Mouse (Mus musculus) brain, embryonic 14.5 days (tissue): ENCODE results near the gene Pgm5. TPM values are rescaled to one million over a fixed set of nuclear protein-coding genes. Genes with fewer than 3 reads are reported as not detected.
"Not testable (repeated sequence)": the region's sequence is repeated elsewhere in the genome, so short reads cannot be mapped to it uniquely, and the experiment has no call there.

Experiments used
- DNase-seq: peaks from one replicate; pipeline ENCODE4 v3.0.0-alpha.2; 2011; ENCODE audit warnings: low read depth
- CTCF ChIP-seq: fragments of 200-500 bp; IDR thresholded peaks from 2 replicates; pipeline ENCODE4 v1.5.1; 2012; ENCODE audit warnings: inconsistent platforms, mild to moderate bottlenecking, moderate library complexity, borderline replicate concordance; ENCODE audit not compliant: insufficient read depth, insufficient read length; ENCODE audit errors: extremely low read depth
- POLR2A ChIP-seq: fragments of 200-500 bp; IDR thresholded peaks from 2 replicates; pipeline ENCODE4 v1.6.1; 2012; ENCODE audit warnings: mild to moderate bottlenecking, inconsistent platforms, borderline replicate concordance; ENCODE audit not compliant: poor library complexity, insufficient read depth, insufficient read length, severe bottlenecking; ENCODE audit errors: extremely low read depth
- polyA plus RNA-seq: library from polyadenylated mRNA; depleted of rRNA; stranded (reverse); fragments of >200 nt; gene quantifications from 2 replicates; pipeline ENCODE4 v1.2.3, GENCODE M21; 2012

Gene Pgm5
- polyA plus RNA-seq, 1 experiment, result 6.7 TPM

DNA sequence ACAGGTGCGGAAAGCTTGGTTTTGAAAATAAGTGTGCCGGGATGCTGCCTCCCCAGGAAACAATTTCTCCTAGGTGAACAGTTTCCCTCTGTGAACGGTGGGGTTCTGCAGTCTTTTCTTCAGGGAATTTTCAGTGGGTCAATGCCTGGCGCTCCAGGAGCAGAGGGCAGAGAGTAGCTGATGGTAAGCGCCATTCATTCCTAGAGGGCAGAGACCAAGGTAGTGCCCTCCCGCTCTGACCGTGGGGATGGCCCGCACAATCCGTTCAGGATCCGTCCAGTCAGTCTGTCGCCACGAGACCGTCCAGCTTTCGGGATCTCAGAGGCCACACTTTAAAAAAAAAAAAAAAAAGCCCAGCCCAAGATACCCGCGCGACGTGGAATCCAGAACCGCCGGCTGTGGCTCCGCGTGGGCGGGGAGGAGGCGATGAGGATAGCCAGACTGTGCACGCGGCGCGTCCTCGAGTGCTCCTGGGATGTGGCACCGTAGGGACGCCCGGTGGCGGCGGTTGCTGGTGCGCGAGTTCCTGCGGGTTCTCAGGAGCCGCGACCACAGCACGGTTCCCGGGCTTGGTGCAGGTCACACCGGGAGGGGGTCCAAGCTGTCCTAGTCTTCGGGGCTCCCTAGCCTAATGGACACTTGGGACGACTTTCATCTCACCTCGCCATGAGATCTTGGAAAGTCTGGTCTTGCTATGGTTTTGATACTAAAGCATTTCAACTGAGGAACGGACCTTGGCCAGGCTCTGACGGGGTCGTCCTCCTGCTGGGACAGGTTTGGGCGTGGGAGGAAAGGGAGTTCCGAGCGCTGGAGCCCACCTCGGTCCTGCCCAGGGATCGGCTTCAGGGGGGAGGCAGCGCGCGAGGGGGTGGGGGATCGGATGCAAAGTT lies 35.6 kb upstream of the Pgm5 start:
- DNase-seq, result peak; percentile 31
- TF ChIP-seq POLR2A (no peak), CTCF (no peak)

- DNase-seq, result no peak
- TF ChIP-seq CTCF (no peak), POLR2A (no peak)
Observed at GRCm38 (mm10) chr19:24896536-24896935, 34.9 kb upstream of the Pgm5 start.

DNA sequence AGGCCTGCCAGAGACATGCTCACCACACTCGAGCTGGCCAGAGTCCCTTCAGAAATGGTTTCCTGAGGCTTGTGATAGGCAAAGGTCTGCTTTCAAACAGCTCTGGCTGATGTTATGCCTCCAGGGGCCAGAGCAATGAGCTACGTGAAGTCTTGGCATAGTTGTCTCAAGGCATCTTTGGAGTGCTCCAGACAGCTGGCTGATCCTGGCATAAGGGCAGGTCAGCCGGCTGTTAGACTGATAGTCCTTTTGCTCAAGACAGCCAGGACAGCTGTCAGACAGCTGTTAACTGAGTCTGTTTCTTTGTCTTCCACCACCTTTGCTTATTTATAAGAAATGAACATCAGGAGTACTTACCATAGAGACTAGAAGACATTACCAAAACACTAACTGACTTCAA lies 25.2 kb upstream of the Pgm5 start:
- TF ChIP-seq POLR2A (no peak), CTCF (no peak)
- DNase-seq, result no peak

GRCm38 (mm10) chr19:24885504-24885903 lies 23.8 kb upstream of the Pgm5 start:
- peak; percentile 82 for TF ChIP-seq CTCF
- TF ChIP-seq POLR2A, result no peak
- peak; percentile 75 for DNase-seq

DNA sequence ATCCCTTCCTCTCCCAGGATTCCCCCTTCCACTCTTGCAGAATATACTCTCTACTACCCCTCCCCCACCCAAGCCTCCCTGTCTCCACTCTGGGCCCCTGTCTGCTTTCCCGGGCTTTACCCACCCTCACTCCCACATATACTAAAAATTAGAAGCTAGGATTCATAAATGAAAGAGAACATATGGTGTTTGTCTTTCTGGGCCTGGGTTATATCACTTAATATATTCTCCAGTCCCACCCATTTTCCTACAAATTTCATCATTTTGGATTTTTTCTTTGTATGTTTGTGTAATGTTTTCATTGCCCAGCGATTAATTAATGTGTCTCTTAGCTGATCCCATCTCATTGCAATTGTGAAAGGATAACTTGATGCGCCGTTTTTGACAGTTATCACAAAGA lies 19.6 kb upstream of the Pgm5 start:
- no peak for TF ChIP-seq POLR2A
- TF ChIP-seq CTCF, result no peak
- DNase-seq, result no peak

DNA sequence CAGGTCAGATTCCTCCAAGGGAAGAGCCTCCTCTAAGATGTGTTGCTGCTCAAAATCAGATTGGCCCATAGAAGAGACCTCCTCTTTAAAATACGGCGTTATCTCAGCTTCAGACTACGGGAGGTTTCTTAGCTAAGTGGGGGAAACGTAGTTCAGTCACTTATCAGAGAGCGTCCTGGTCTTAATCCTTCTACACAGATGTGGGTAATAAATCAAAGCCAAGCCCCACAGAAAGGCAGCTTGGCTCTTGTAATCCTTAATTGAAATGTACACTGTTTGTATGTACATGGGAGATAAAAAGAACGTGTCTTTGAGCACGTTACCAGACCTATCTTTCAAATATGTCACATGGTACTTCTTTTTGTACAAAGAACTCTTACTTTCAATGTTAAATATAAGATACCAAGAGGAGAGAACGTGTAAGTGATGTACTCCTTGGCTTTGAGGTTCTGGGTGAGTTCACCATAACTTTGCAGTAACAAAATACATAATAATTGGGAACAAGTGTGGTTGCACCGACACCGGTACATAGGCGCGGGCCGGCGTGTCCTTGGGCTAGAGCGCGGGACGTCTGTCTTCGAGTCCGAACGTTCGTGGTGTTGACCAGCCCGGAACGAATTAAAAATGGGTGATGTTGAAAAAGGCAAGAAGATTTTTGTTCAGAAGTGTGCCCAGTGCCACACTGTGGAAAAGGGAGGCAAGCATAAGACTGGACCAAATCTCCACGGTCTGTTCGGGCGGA lies 13.6 kb upstream of the Pgm5 start, which contains the start of gene Gm10053:
Gene Gm10053, plus strand, starts transcription at position 558 of the 742 bp plus-strand sequence.
- not testable (repeated sequence) for DNase-seq

- TF ChIP-seq POLR2A (no peak), CTCF (no peak)
- DNase-seq, result peak; percentile 46
Observed at GRCm38 (mm10) chr19:24873873-24874272, 12.2 kb upstream of the Pgm5 start.

DNA sequence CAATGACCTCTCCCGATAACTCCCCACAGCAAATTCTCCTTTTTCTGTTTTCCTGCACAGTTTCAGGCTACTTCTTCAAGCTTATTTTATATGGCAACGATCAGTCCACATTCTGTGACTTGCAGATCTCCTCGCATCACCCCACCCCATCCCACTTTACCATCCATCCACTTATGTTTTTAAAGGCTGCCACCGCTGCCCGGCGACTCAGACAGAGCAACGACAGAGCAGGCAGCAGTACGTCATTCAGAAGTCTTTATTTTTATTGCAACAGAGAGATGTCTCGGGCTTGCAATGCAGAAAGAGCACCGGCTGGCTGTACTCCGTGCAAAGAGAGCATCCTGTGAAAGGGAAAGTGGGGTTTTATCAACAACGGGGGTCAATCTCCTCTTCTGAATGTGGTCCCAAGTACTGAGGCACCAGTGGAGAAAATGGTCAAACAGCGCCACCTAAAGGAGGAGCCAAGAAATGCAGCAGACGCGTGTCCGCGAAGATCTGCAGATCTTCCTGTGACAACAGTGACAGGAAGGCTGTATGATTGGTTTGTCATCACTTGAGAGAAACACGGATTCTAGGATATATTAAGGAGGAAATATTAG lies 9.5 kb upstream of the Pgm5 start:
- TF ChIP-seq CTCF, result peak; percentile 98
- TF ChIP-seq POLR2A, result no peak
- DNase-seq, result peak; percentile 90

DNA sequence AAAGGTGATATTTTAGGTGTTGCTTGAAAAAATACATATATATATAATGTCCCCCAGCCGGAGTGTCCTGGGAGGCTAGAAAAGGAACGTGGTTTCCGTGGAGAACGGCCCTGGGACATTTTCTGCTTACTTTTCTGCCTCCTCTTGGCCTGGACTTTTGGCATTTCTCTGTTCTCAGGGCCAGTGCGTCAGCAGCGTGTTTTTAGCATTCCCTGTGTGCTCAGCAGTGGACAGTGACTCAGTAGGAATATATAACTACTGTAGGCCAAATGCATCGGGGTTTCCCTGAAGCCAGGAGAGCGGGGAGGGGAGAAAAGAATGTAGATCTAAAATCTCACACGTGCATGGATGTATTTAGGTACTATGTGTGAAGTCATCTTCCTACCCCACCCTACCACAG lies 3.8 kb upstream of the Pgm5 start:
- no peak for TF ChIP-seq POLR2A
- TF ChIP-seq CTCF, result no peak
- no peak for DNase-seq

DNA sequence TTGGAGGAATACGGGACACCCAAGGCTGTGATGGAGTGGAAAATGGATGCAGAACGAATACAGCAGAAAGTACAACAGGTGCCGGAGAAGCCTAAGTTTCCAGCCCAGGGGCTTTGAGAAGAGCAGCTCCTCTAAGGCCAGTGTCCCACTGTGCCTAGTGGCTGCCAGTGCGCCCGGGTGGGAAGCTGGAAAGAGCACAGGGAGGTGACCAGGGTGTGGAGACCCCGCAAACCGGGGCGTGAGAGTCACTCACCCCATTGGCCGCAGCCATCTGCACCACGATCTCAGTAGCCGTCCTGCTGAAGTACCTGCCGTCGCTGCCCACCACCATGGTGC lies 411 bp downstream of the Pgm5 start:
- TF ChIP-seq POLR2A (no peak), CTCF (no peak)
- DNase-seq, result no peak

GRCm38 (mm10) chr19:24851456-24852315 lies 10.0 kb downstream of the Pgm5 start:
- DNase-seq, result peak; percentile 86
- TF ChIP-seq CTCF (no peak), POLR2A (no peak)

- TF ChIP-seq CTCF, result no peak
- TF ChIP-seq POLR2A, result no peak
- no peak for DNase-seq
Observed at GRCm38 (mm10) chr19:24848844-24849243, 12.8 kb downstream of the Pgm5 start.
